Mouse (Mus musculus) megakaryocyte, adult 5-6 weeks (primary cell): ENCODE results near the gene Ppp1r14d. TPM values are rescaled to one million over a fixed set of nuclear protein-coding genes. Genes with fewer than 3 reads are reported as not detected.

ENCODE experiments used
- ATAC-seq: 2 replicates; pipeline ENCODE4 v1.8.0; 2016; ENCODE audit warnings: mild to moderate bottlenecking, inconsistent platforms; ENCODE audit not compliant: poor library complexity, severe bottlenecking
- total RNA-seq, 2 experiments: library from RNA; stranded (forward) in 1 of 2; stranded (reverse) in 1 of 2; fragments of 153-499, 151-499 nt in 1 of 2; fragments of 221-1000, 200-1000 nt in 1 of 2; gene quantifications; 2 replicates each; pipeline versions ENCODE4 v1.2.3 to v1.2.4; 2015 to 2017

Gene Ppp1r14d
- total RNA-seq, 2 experiments from 2014 or later = not detected

GRCm38 (mm10) chr2:119173991-119174651 lies 55.6 kb downstream of the Ppp1r14d start, which contains the start of gene Gm14137:
TSS of gene Gm14137 (plus strand) at chr2:119174509.
- ATAC-seq = no peak

GRCm38 (mm10) chr2:119172862-119173576 lies 56.7 kb downstream of the Ppp1r14d start:
- no peak for ATAC-seq

- no peak for ATAC-seq
Observed at GRCm38 (mm10) chr2:119172446-119172845, 57.3 kb downstream of the Ppp1r14d start.

- no peak for ATAC-seq
Observed at GRCm38 (mm10) chr2:119171574-119171973, 58.1 kb downstream of the Ppp1r14d start.

GRCm38 (mm10) chr2:119170282-119170681 lies 59.4 kb downstream of the Ppp1r14d start:
- ATAC-seq = no peak

Other genes with a start within 250 kb of the Ppp1r14d start
- 10.7 and 12.2 TPM in 2 replicates for gene Ccdc32, start 200.5 kb downstream of the Ppp1r14d start, total RNA-seq (2015)
- 14.1 and 16.3 TPM in 2 replicates for gene Ccdc32, start 200.5 kb downstream of the Ppp1r14d start, total RNA-seq (2017)
- gene Rpusd2, start 195.1 kb downstream of the Ppp1r14d start, total RNA-seq (2015) = 2.5 and 2.8 TPM in 2 replicates
- 2.5 and 4.8 TPM in 2 replicates for gene Rpusd2, start 195.1 kb downstream of the Ppp1r14d start, total RNA-seq (2017)
- 65.3 and 69.5 TPM in 2 replicates for gene Knl1, start 182.8 kb downstream of the Ppp1r14d start, total RNA-seq (2015)
- gene Knl1, start 182.8 kb downstream of the Ppp1r14d start, total RNA-seq (2017) = 79.4 and 82.1 TPM in 2 replicates
- 20.7 and 22.1 TPM in 2 replicates for gene Rad51, start 117.1 kb downstream of the Ppp1r14d start, total RNA-seq (2015)
- 12.3 and 26.8 TPM in 2 replicates for gene Rad51, start 117.1 kb downstream of the Ppp1r14d start, total RNA-seq (2017)
- gene Rmdn3, start 72.9 kb downstream of the Ppp1r14d start, total RNA-seq (2015) = 7.0 and 10.7 TPM in 2 replicates
- gene Rmdn3, start 72.9 kb downstream of the Ppp1r14d start, total RNA-seq (2017) = 15.1 and 20.2 TPM in 2 replicates
- gene Gchfr, start 62.1 kb downstream of the Ppp1r14d start, total RNA-seq (2015) = not detected in 2 replicates
- not detected in 2 replicates for gene Gchfr, start 62.1 kb downstream of the Ppp1r14d start, total RNA-seq (2017)
- not detected in 2 replicates for gene Gm14137, start 55.4 kb downstream of the Ppp1r14d start, total RNA-seq (2015)
- gene Gm14137, start 55.4 kb downstream of the Ppp1r14d start, total RNA-seq (2017) = not detected in 2 replicates
- gene Zfyve19, start 21.3 kb downstream of the Ppp1r14d start, total RNA-seq (2015) = 16.4 and 21.6 TPM in 2 replicates
- 30.7 and 39.8 TPM in 2 replicates for gene Zfyve19, start 21.3 kb downstream of the Ppp1r14d start, total RNA-seq (2017)
- 22.8 and 24.1 TPM in 2 replicates for gene Dnajc17, start 21.1 kb downstream of the Ppp1r14d start, total RNA-seq (2015)
- 46.7 and 50.7 TPM in 2 replicates for gene Dnajc17, start 21.1 kb downstream of the Ppp1r14d start, total RNA-seq (2017)
- not detected in 2 replicates for gene Spint1, start 7.5 kb upstream of the Ppp1r14d start, total RNA-seq (2015)
- not detected in 2 replicates for gene Spint1, start 7.5 kb upstream of the Ppp1r14d start, total RNA-seq (2017)
- 0.16 and 0.59 TPM in 2 replicates for gene Rhov, start 41.4 kb upstream of the Ppp1r14d start, total RNA-seq (2015)
- gene Rhov, start 41.4 kb upstream of the Ppp1r14d start, total RNA-seq (2017) = 0.28 and 0.81 TPM in 2 replicates
- 8.9 and 9.0 TPM in 2 replicates for gene Vps18, start 58.8 kb upstream of the Ppp1r14d start, total RNA-seq (2015)
- 19.6 and 21.2 TPM in 2 replicates for gene Vps18, start 58.8 kb upstream of the Ppp1r14d start, total RNA-seq (2017)
- 0.09 TPM in 1 of 2 replicates, not detected in the other for gene Dll4, start 95.9 kb upstream of the Ppp1r14d start, total RNA-seq (2015)
- gene Dll4, start 95.9 kb upstream of the Ppp1r14d start, total RNA-seq (2017) = not detected in 2 replicates
- gene Chac1, start 121.3 kb upstream of the Ppp1r14d start, total RNA-seq (2015) = 0.39 and 1.1 TPM in 2 replicates
- gene Chac1, start 121.3 kb upstream of the Ppp1r14d start, total RNA-seq (2017) = 0.51 and 1.3 TPM in 2 replicates
- 19.9 and 22.0 TPM in 2 replicates for gene Ino80, start 247.8 kb upstream of the Ppp1r14d start, total RNA-seq (2015)
- gene Ino80, start 247.8 kb upstream of the Ppp1r14d start, total RNA-seq (2017) = 18.6 and 22.7 TPM in 2 replicates